Mouse (Mus musculus): ENCODE measurements around the gene Poc1b.
A peak's percentile ranks its signal among the peaks of the same experiment; 100 is the strongest.

DNA sequence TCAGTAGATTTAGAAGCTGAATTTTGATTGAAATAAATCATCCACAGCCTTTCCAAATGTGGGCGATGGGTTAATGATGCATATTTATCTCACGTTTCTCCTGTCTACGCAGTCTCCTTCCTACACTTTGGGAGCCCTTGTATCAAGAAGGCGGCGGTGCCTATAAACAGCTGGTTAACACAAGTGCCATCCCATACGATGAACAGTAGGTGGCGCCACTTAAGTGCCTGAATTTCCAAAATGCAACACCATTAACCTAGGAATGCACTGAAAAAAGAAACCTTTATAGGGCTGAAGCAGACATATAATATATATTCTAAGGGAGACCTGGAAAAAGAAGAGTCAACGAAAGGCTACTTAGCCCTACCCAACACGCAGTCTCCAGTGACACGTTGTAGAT is 9.5 kb upstream of the Poc1b start:
- peak; percentile 67 for TF ChIP-seq CTCF (conservative IDR thresholded peaks at IDR 0.05; ENCODE audit: insufficient read depth, insufficient read length, low read depth, low read length)
- no peak for TF ChIP-seq POLR2A (IDR thresholded peaks at IDR 0.05; ENCODE audit: low read depth, low read length)
